Mouse (Mus musculus) CH12.LX (cell line): ENCODE data around the gene Slpi. TPM values are rescaled to one million over a fixed set of nuclear protein-coding genes. Genes with fewer than 3 reads are reported as not detected.

ENCODE experiments used
- DNase-seq: peaks from one replicate; pipeline ENCODE4 v3.0.0-alpha.2; 2013; ENCODE audit errors: extremely low read depth
- H3K27ac ChIP-seq: 2 replicates; pipeline ENCODE4 v1.5.1; 2012; ENCODE audit warnings: low read depth, mild to moderate bottlenecking, control low read depth, moderate library complexity; ENCODE audit not compliant: insufficient read depth
- H3K27me3 ChIP-seq: replicated peaks from 2 replicates; pipeline ENCODE3; 2012; ENCODE audit warnings: inconsistent platforms
- H3K36me3 ChIP-seq, 2 experiments: replicated peaks in 1 of 2; 2 replicates each; pipeline versions ENCODE3 to v1.6.1; 2012; ENCODE audit warnings: inconsistent platforms in 1 of 2, low read length in 1 of 2, mild to moderate bottlenecking in 1 of 2, mixed read lengths in 1 of 2, moderate library complexity in 1 of 2; ENCODE audit not compliant: control insufficient read depth in 1 of 2, insufficient read depth in 1 of 2
- H3K4me1 ChIP-seq, 2 experiments: 2 replicates each; pipeline ENCODE4 v1.6.1; 2012; ENCODE audit warnings: inconsistent platforms in 1 of 2, moderate library complexity in 1 of 2; ENCODE audit not compliant: insufficient read depth in 2 of 2, control insufficient read depth in 1 of 2
- H3K4me2 ChIP-seq: 2 replicates; pipeline ENCODE4 v1.6.1; 2012; ENCODE audit warnings: low read depth, mild to moderate bottlenecking, control low read depth; ENCODE audit not compliant: poor library complexity, insufficient read depth, severe bottlenecking
- H3K4me3 ChIP-seq, 3 experiments: fragments of 150-350 bp in 1 of 3; sonication (generic) in 1 of 3; replicated peaks in 1 of 3; 2 replicates each; pipeline versions ENCODE3 to v1.5.1; 2011 to 2012; ENCODE audit warnings: low read depth in 2 of 3, low read length in 2 of 3, mild to moderate bottlenecking in 2 of 3, moderate library complexity in 2 of 3, control low read depth in 1 of 3, improper control_type of control experiment in 1 of 3, inconsistent platforms in 1 of 3, mixed read lengths in 1 of 3; ENCODE audit not compliant: poor library complexity in 1 of 3
- H3K79me2 ChIP-seq: replicated peaks from 2 replicates; pipeline ENCODE4 v1.6.1; 2012; ENCODE audit warnings: mild to moderate bottlenecking, moderate library complexity; ENCODE audit not compliant: control insufficient read depth, poor library complexity, insufficient read depth, severe bottlenecking; ENCODE audit errors: extremely low read depth
- H3K9ac ChIP-seq: 2 replicates; pipeline ENCODE4 v1.6.1; 2012; ENCODE audit warnings: low read depth, mild to moderate bottlenecking, control low read depth, moderate library complexity; ENCODE audit not compliant: insufficient read depth
- H3K9me3 ChIP-seq: replicated peaks from 2 replicates; pipeline ENCODE3; 2012; ENCODE audit warnings: low read length, inconsistent platforms, mixed read lengths
- CHD1 ChIP-seq: IDR thresholded peaks from 2 replicates; pipeline ENCODE4 v1.6.1; 2012; ENCODE audit warnings: low read depth, low read length, improper control_type of control experiment, inconsistent platforms
- EP300 ChIP-seq: IDR thresholded peaks from 2 replicates; pipeline ENCODE4 v1.6.1; 2011; ENCODE audit warnings: low read length, improper control_type of control experiment
- ETS1 ChIP-seq: conservative IDR thresholded peaks from 2 replicates; pipeline ENCODE4 v1.6.1; 2012; ENCODE audit warnings: low read depth, mild to moderate bottlenecking, inconsistent platforms, low read length, improper control_type of control experiment, moderate library complexity
- GABPA ChIP-seq: IDR thresholded peaks from 2 replicates; pipeline ENCODE4 v1.6.1; 2012; ENCODE audit warnings: low read depth, low read length, improper control_type of control experiment, inconsistent platforms; ENCODE audit not compliant: insufficient replicate concordance
- HCFC1 ChIP-seq: IDR thresholded peaks from 2 replicates; pipeline ENCODE4 v1.6.1; 2012; ENCODE audit warnings: low read depth, mild to moderate bottlenecking, inconsistent platforms, low read length, improper control_type of control experiment
- JUN ChIP-seq: IDR thresholded peaks from 2 replicates; pipeline ENCODE4 v1.6.1; 2011; ENCODE audit warnings: low read depth, mild to moderate bottlenecking, low read length, improper control_type of control experiment, moderate library complexity; ENCODE audit not compliant: insufficient read depth
- MAFK ChIP-seq: IDR thresholded peaks from 2 replicates; pipeline ENCODE4 v1.6.1; 2011; ENCODE audit warnings: low read length, improper control_type of control experiment; ENCODE audit not compliant: insufficient replicate concordance
- MAX ChIP-seq: IDR thresholded peaks from 2 replicates; pipeline ENCODE4 v1.6.1; 2011; ENCODE audit warnings: low read length, improper control_type of control experiment
- MAZ ChIP-seq: IDR thresholded peaks from 2 replicates; pipeline ENCODE4 v1.6.1; 2012; ENCODE audit warnings: low read depth, mild to moderate bottlenecking, inconsistent platforms, low read length, improper control_type of control experiment, moderate library complexity
- MEF2A ChIP-seq: IDR thresholded peaks from 2 replicates; pipeline ENCODE4 v1.6.1; 2014; ENCODE audit warnings: low read depth, mild to moderate bottlenecking, inconsistent platforms, low read length, improper control_type of control experiment, borderline replicate concordance
- MXI1 ChIP-seq: IDR thresholded peaks from 2 replicates; pipeline ENCODE4 v1.6.1; 2011; ENCODE audit warnings: mild to moderate bottlenecking, low read depth, low read length, improper control_type of control experiment
- MYC ChIP-seq: IDR thresholded peaks from 2 replicates; pipeline ENCODE4 v1.6.1; 2011; ENCODE audit warnings: low read depth, mild to moderate bottlenecking, improper control_type of control experiment, low read length
- POLR2AphosphoS2 ChIP-seq: IDR thresholded peaks from 2 replicates; pipeline ENCODE4 v1.6.1; 2011; ENCODE audit warnings: low read depth, low read length, improper control_type of control experiment
- SIN3A ChIP-seq: IDR thresholded peaks from 2 replicates; pipeline ENCODE4 v1.6.1; 2012; ENCODE audit warnings: low read length, improper control_type of control experiment, inconsistent platforms
- SMC3 ChIP-seq: IDR thresholded peaks from 2 replicates; pipeline ENCODE4 v1.6.1; 2011; ENCODE audit warnings: low read depth, low read length, improper control_type of control experiment
- TBP ChIP-seq: conservative IDR thresholded peaks from 2 replicates; pipeline ENCODE4 v1.6.1; 2011; ENCODE audit warnings: low read depth, low read length, improper control_type of control experiment
- UBTF ChIP-seq: IDR thresholded peaks from 2 replicates; pipeline ENCODE4 v1.6.1; 2012; ENCODE audit warnings: low read depth, mild to moderate bottlenecking, inconsistent platforms, low read length, improper control_type of control experiment, moderate library complexity
- USF1 ChIP-seq: IDR thresholded peaks from 2 replicates; pipeline ENCODE4 v1.6.1; 2014; ENCODE audit warnings: low read depth, mild to moderate bottlenecking, inconsistent platforms, low read length, improper control_type of control experiment
- ZC3H11A ChIP-seq: IDR thresholded peaks from 2 replicates; pipeline ENCODE4 v1.6.1; 2012; ENCODE audit warnings: low read depth, mild to moderate bottlenecking, inconsistent platforms, low read length, improper control_type of control experiment
- ZKSCAN1 ChIP-seq: IDR thresholded peaks from 2 replicates; pipeline ENCODE4 v1.6.1; 2012; ENCODE audit warnings: low read depth, inconsistent platforms, low read length, improper control_type of control experiment, borderline replicate concordance
- ZNF384 ChIP-seq: IDR thresholded peaks from 2 replicates; pipeline ENCODE4 v1.6.1; 2012; ENCODE audit warnings: low read depth, low read length, improper control_type of control experiment, inconsistent platforms
- dilution Hi-C: fragments of 300-500 bp; cut with MboI; formaldehyde crosslinking; loops from 2 replicates; pipeline ENCODE4 v1.14.3; 2020; ENCODE audit warnings: low sequenced_read_pairs; ENCODE audit not compliant: extremely low pct_unique_long_range_greater_than_20kb, extremely low pct_ligation_motif_present
- in situ Hi-C: fragments of 300-500 bp; cut with MboI; formaldehyde crosslinking; loops from 3 replicates; pipeline ENCODE4 v1.14.3; 2019; ENCODE audit warnings: low sequenced_read_pairs, low pct_ligation_motif_present, low pct_unique_long_range_greater_than_20kb, mixed read lengths
- polyA plus RNA-seq: library from polyadenylated mRNA; unstranded; fragments of >175 nt; gene quantifications from 2 replicates; pipeline ENCODE4 v1.2.1, GENCODE M21; 2012; ENCODE audit warnings: low read depth; ENCODE audit not compliant: insufficient read length
- total RNA-seq, 2 experiments: library from RNA; depleted of rRNA; stranded (reverse); fragments of 300-350 nt in 1 of 2; fragments of >200 nt in 1 of 2; gene quantifications; 2 replicates each; pipeline ENCODE4 v1.2.3; 2012 to 2014

The Slpi gene
- total and polyA plus RNA-seq, 3 experiments, result 0.38 to 2.7 (median 1.0) TPM

DNA sequence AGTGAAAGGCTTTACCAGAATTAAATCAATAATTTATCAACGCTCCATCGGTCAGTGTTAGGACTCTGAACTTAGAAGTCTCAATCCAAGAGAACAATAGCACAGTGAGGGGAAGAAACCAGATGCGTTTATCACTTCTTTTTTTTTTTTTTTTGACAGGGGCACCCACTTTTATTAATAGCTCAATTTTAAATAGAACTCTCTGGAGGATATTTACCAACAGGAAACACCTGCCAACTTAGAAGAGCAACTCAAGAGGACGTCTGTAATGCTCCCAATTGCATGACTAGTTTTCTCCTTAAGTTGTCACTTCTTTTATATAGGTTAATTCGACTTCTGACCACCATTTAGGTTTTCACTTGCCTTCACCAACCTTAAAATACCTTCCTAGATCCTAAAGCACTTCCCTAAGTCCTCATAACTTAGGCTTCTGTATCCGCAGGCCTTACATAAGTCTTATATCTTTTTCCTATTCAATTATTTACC is 20.2 kb downstream of the Slpi start:
- Histone ChIP-seq H3K4me2 (no peak overlapping the region), H3K79me2 (no peaks in the 10 kb centered on the region), H3K9me3 (peaks cover 2% of the 10 kb centered on the region), H3K27me3 (no peaks in the 10 kb centered on the region), H3K36me3 (no peaks in the 10 kb centered on the region), H3K4me1 (peaks cover 8 to 24% of the 10 kb centered on the region in 2 experiments), H3K27ac (no peak overlapping the region), H3K4me3 (no peak overlapping the region), H3K9ac (no peak overlapping the region)
- TF ChIP-seq MAFK (no peak), USF1 (no peak), ZKSCAN1 (no peak), MAX (no peak), POLR2AphosphoS2 (no peak), EP300 (no peak), CHD1 (no peak), MYC (no peak), JUN (no peak)
- in situ Hi-C loops, result no loop called here
- dilution Hi-C loops, result no loop called here
- no peak for DNase-seq

- in situ Hi-C loops, result no loop called here
- H3K4me2 ChIP-seq, result no peak overlapping the region
- no peak overlapping the region for H3K9ac ChIP-seq
- H3K36me3 ChIP-seq, result no peaks in the 10 kb centered on the region
- H3K27me3 ChIP-seq, result no peaks in the 10 kb centered on the region
- no peak overlapping the region for H3K4me3 ChIP-seq
- no peaks in the 10 kb centered on the region for H3K79me2 ChIP-seq
- DNase-seq, result no peak
- peaks cover 2% of the 10 kb centered on the region for H3K9me3 ChIP-seq
- no peak for TF ChIP-seq ZC3H11A
- no peak for TF ChIP-seq MXI1
- no peak for TF ChIP-seq MYC
- TF ChIP-seq HCFC1, result no peak
- TF ChIP-seq SIN3A, result no peak
- no peak for TF ChIP-seq TBP
- TF ChIP-seq MEF2A, result no peak
- TF ChIP-seq ZKSCAN1, result no peak
- no peak for TF ChIP-seq USF1
- no peak for TF ChIP-seq EP300
- TF ChIP-seq JUN, result no peak
- no peak for TF ChIP-seq ZNF384
- no peak for TF ChIP-seq ETS1
- no peak for TF ChIP-seq SMC3
- TF ChIP-seq GABPA, result no peak
- TF ChIP-seq MAZ, result no peak
- no peak for TF ChIP-seq UBTF
- H3K27ac ChIP-seq, result no peak overlapping the region
- dilution Hi-C loops, result no loop called here
- peaks cover 6 to 19% of the 10 kb centered on the region in 2 experiments for H3K4me1 ChIP-seq
Observed at GRCm38 (mm10) chr2:164366947-164367346, 21.9 kb downstream of the Slpi start.
